Mouse (Mus musculus) embryo, embryonic 11 days (tissue): ENCODE measurements around the gene Oasl1.

Experiments used
- DNase-seq: peaks from one replicate; pipeline ENCODE4 v3.0.0-alpha.2; 2015

Oasl1 gene

GRCm38 (mm10) chr5:114969609-114970215 lies 46.7 kb downstream of the Oasl1 start:
- DNase-seq = no peak

DNA sequence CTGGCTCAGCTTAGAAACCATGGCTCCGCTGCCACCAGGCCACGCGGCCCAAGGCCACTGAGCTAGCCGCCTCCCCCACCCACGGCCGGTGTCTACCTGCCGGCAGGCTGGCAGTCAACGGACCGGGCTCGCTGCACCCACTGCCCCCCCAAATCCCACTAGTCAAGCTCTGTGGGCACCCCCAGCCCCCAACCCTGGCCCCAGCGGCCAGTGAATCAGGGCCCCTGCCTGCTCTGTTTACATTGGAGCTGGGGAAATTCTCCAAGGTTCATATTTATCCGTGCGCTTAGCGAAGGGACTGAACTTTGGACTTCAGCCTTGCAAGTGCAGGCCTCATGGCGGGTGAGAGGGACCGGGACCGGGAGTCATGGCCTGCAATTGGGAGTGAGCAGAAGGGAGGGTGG lies 47.8 kb downstream of the Oasl1 start, which contains the start of gene Hnf1a:
Gene Hnf1a (minus strand): TSS at position 271 of the 404 bp plus-strand sequence.
- no peak for DNase-seq

DNA sequence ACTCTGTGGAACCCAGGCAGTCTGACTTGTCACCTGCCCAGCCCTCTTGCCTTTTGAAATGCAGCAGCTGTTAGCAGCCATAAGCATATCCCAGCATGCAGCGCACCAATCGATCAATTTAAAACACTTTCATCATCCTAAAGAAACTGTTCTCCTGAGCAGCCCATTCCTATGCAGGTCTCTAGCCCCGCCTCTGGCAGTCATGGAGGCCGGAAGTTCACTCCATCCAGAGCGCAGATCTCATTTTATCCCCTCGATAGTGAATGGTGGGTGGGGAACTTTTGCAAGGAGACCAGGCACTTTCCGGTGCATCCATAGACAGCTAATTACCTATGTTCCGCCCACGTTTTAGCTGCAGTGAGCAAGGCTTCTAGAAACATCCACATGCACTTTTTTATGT lies 49.2 kb downstream of the Oasl1 start:
- no peak for DNase-seq

DNA sequence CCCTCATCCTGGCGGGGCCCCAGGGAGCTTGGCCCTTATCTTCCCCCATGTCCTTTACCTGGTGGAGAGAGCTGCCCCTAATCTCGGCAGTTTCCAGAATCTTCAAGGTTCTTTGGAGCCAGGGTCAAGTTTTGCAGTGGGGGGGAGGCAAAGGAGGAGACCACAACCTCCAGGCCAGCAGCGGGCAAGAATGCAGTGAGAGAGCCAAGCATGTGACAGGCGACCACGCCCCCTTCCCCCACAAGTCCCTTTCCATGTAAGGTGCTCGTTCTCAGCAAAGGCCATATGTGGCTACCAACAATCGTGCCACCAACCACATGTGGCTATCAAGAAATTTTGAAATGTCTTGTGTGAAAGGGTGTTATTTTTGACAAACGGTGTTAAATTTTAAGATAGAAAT lies 50.1 kb downstream of the Oasl1 start:
- no peak for DNase-seq

DNA sequence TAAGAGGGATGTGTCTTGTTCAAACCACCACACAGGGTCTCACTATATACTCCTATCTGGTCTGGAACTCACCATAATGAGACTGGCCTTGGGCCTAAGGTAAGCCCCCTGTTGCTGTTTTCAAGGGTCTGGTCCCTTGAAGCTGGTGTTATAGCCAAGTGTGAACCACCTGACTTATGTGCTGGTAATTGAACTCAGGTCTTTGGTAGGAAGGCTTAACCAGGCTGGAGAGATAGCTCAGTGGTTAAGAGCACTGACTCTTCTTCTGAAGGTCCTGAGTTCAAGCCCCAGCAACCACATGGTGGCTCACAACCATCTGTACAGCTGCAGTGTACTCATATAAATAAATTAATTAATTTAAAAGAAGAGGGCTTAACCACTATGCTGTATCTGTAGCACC lies 53.9 kb downstream of the Oasl1 start:
- DNase-seq = no peak

DNA sequence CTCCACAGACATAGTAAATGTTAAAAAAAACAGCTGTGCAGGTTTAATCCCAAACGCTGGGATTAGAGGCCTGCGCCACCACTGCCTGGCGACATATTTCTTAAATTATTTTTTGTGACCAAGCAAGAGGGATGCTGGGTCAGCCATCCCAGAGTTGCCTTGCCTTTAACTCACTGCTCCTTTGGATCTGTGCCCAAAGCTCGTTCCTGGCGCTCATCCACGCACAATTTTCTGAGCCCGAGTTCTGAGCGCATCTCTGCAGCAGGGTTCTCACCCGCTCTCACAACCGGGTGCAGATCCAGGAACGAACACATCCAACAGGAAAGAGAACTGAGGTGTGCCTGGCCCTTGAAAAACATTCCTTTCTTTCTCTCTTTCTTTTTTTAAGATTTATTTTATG lies 55.4 kb downstream of the Oasl1 start:
- DNase-seq = no peak

DNA sequence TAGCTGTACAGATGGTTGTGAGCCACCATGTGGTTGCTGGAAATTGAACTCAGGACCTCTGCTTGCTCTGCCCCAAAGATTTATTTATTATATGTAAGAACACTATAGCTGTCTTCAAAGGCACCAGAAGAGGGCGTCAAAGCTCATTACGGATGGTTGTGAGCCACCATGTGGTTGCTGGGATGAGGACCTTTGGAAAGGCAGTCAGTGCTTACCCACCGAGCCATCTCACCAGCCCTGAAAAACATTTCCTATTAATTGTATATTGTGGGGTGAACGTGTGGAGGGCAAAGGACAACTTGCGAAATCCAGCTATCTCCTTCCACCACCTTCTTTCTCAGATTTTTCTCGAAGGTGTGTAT lies 55.8 kb downstream of the Oasl1 start:
- DNase-seq = peak; percentile 72

- peak; percentile 78 for DNase-seq
Observed at GRCm38 (mm10) chr5:114979250-114980121, 56.4 kb downstream of the Oasl1 start.

DNA sequence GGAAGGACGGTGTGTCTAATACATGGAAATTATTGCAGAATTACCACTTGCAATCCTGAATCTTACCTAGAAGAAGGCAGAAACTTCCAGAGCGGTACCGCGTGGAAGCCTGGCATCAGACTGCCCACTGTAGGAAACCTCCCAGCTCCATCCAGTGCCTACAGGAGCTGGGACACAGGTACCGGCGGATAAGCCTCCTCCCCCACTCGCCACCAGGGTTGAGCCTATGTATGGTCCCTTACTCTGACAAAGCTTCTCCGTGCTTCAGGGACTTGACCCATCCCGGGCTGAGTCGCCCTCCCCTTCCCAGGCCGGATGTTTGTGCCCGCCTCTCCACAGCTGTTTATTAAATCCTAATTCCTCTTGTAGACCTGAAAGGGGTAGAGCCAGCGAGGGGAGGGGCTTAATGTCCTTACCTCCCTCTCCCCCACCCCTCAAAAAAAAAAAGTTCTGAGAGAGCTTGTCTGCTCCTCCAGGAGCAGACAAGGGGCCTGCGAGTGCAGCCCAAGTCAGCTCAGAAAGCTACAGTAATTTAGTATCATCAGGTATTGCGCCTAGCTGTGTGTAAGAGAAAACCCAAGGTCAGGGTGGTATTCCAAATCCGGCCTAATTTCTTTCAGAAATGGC lies 57.2 kb downstream of the Oasl1 start:
- peak; percentile 22 for DNase-seq

DNA sequence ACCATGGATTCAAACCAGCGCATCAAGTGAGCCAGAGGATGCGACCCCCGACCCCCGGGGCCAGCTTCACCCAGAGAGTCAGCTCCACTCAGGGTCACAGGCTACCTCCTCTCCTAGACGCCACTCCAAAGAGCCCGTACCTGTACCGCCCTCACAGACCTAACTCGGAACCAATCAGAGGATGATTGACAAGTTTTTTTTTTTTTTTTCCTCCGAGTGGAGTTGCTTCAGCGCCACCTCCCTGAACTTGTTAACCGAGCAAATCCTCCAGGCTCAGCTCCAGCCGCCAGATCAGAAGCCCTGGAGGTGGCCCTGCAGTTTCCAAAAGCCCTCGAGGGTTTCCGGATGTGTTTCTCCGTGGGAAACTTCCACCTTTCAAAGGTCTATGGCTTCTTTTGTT lies 59.0 kb downstream of the Oasl1 start:
- no peak for DNase-seq

GRCm38 (mm10) chr5:114985074-114985473 lies 62.0 kb downstream of the Oasl1 start:
- no peak for DNase-seq
